Mouse (Mus musculus) midbrain, embryonic 13.5 days (tissue): ENCODE data around the gene Pcnx2. TPM values are rescaled to one million over a fixed set of nuclear protein-coding genes. Genes with fewer than 3 reads are reported as not detected.

Source experiments
- ATAC-seq: fragments of 200-750 bp; cut with Nextera tagmentation; 2 replicates; pipeline ENCODE4 v1.8.0; 2017; ENCODE audit warnings: mild to moderate bottlenecking, moderate TSS enrichment, moderate library complexity
- H3K27ac ChIP-seq: fragments of 300-500 bp; sonication (generic); 2 replicates; pipeline ENCODE4 v1.5.1; 2015; ENCODE audit warnings: inconsistent platforms, mild to moderate bottlenecking, moderate library complexity
- H3K27me3 ChIP-seq: fragments of 300-500 bp; sonication (generic); 2 replicates; pipeline ENCODE4 v1.6.1; 2015; ENCODE audit warnings: mild to moderate bottlenecking, inconsistent platforms
- H3K36me3 ChIP-seq: fragments of 300-500 bp; sonication (generic); 2 replicates; pipeline ENCODE4 v1.6.1; 2015; ENCODE audit warnings: mild to moderate bottlenecking, inconsistent platforms
- H3K4me1 ChIP-seq: fragments of 300-500 bp; sonication (generic); replicated peaks from 2 replicates; pipeline ENCODE4 v1.6.1; 2015; ENCODE audit warnings: inconsistent platforms
- H3K4me2 ChIP-seq: fragments of 300-500 bp; sonication (generic); replicated peaks from 2 replicates; pipeline ENCODE4 v1.6.1; 2015; ENCODE audit warnings: moderate library complexity, mild to moderate bottlenecking, inconsistent platforms
- H3K4me3 ChIP-seq: fragments of 300-500 bp; sonication (generic); replicated peaks from 2 replicates; pipeline ENCODE4 v1.5.1; 2015; ENCODE audit warnings: mild to moderate bottlenecking, inconsistent platforms
- H3K9ac ChIP-seq: fragments of 300-500 bp; sonication (generic); replicated peaks from 2 replicates; pipeline ENCODE4 v1.6.1; 2015; ENCODE audit warnings: mild to moderate bottlenecking, inconsistent platforms
- H3K9me3 ChIP-seq: fragments of 300-500 bp; sonication (generic); 2 replicates; pipeline ENCODE4 v1.6.1; 2016; ENCODE audit warnings: mild to moderate bottlenecking, inconsistent platforms
- WGBS: fragments of 180-500 bp; shearing (Covaris S2); methylation state at CpG from one replicate; pipeline ENCODE4 v1.1.7; 2015; 5-methylcytosine and 5-hydroxymethylcytosine counted together
- polyA plus RNA-seq: library from polyadenylated mRNA; unstranded; fragments of >200 nt; fragmentation: Nextera tagmentation; extraction: Ambion mirVana; gene quantifications from 2 replicates; pipeline ENCODE4 v1.2.1, GENCODE M21; 2015

The Pcnx2 gene
- polyA plus RNA-seq, 1 experiment from 2014 or later: 3.8 TPM

DNA sequence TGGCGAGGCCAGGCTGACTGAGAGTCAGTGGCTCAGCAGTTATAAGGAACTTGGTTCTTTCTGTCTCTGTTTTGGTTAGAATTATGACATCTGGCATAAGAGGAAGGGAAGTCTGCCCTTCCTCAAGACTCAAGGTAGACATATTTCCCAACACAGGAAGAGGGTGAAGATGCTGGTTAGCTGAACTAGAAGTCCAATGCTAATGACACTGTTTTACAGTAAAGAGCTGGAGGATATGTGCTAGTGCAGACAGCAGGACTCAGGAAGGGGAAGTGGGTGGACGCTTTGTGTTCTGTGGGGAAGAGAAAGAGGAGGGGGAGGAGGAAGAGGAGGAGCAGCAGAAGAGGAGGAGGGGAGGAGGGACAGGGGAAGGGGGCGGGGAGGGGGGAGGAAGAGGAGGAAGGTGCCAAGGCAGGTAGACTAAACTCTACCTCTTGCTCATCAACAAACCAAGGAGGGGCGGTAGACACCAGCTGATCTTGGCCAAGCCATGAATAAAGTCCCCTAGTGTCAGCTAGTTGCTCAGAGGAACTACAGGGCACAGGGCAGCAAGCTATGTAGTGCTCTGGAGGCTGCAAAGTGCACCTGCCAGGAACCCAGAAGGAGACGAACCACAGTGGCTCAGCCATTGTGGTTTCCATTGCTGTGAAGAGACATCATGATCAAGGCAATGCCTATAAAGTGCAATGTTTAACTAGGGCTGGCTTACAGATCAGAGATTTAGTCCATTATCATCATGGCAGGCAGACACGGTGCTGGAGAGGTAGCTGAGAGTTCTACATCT lies 172.9 kb downstream of the Pcnx2 start:
- no peak overlapping the region for H3K9ac ChIP-seq
- no peaks in the 10 kb centered on the region for H3K9me3 ChIP-seq
- H3K36me3 ChIP-seq: no peaks in the 10 kb centered on the region
- ATAC-seq: no peak
- whole genome bisulfite sequencing: 77% methylated on average over 6 of the region's 6 CpGs
- no peaks in the 10 kb centered on the region for H3K27me3 ChIP-seq
- no peak overlapping the region for H3K27ac ChIP-seq
- no peak overlapping the region for H3K4me3 ChIP-seq
- no peaks in the 10 kb centered on the region; the same call in 1 of the 2 replicates for H3K4me1 ChIP-seq
- no peak overlapping the region for H3K4me2 ChIP-seq

DNA sequence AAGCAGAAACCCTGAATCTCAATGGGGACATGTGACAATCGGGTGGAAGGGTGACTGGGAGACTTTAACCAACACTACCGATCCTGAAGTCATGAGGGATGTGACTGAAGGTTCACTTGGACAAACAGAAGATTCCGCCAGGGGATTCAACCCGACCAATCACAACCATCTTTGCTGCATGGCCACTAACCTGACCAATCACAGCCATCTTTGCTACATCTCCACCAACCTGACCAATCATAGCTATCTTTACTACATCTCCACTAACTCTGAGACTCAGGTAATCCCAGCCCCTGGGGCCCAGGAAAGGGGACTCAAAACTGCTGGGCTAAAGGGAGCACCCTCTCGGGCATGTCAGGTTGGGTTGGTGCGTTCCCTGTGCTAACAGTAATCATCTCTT lies 174.7 kb downstream of the Pcnx2 start:
- ATAC-seq: no peak
- WGBS: 95% methylated on average over 6 of the region's 6 CpGs
- Histone ChIP-seq H3K27me3 (no peaks in the 10 kb centered on the region), H3K9ac (no peak overlapping the region), H3K9me3 (no peaks in the 10 kb centered on the region), H3K27ac (no peak overlapping the region), H3K4me1 (no peaks in the 10 kb centered on the region), H3K4me2 (no peak overlapping the region), H3K4me3 (no peak overlapping the region), H3K36me3 (no peaks in the 10 kb centered on the region)

DNA sequence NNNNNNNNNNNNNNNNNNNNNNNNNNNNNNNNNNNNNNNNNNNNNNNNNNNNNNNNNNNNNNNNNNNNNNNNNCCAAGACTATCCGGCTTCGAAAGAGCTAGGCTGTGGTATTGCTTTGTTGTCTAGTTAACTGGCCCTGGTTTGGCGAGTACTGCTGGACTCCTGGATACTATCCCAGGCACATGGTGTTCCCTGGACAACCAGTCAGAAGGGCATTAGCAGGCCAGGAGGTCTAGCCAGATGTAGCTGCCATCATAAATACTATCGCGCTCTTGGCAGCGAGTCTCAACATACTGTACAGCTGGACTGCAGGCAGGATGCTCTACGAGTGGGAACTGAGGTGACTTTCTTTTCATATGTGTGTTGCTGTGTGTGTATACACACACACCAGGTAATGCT lies 175.4 kb downstream of the Pcnx2 start:
- Histone ChIP-seq H3K9me3 (no peaks in the 10 kb centered on the region), H3K4me1 (no peaks in the 10 kb centered on the region), H3K36me3 (no peaks in the 10 kb centered on the region), H3K27me3 (no peaks in the 10 kb centered on the region), H3K4me3 (no peak overlapping the region), H3K27ac (no peak overlapping the region), H3K9ac (no peak overlapping the region), H3K4me2 (no peak overlapping the region)
- no peak for ATAC-seq
- WGBS: 95% methylated on average over 7 of the region's 7 CpGs

DNA sequence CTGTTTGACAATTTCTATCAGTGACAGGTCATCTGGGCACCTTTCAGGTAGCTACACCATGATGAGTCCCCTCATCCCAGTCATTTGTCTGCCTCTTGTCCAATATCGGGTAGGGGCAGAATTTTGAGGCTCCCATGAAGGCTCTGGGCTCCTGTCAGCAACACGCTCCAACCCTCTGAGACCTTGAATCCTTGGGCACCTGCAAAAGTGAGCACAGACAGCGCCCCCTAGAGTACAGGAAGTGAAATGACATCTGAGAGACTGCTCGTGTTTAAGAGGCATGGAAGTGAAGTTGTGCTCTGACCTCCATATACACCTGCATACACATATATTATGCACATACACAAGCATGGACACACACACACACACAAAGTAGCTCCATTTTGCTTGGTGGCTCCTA lies 179.2 kb downstream of the Pcnx2 start:
- Histone ChIP-seq H3K4me2 (no peak overlapping the region), H3K27ac (no peak overlapping the region), H3K27me3 (no peaks in the 10 kb centered on the region), H3K36me3 (no peaks in the 10 kb centered on the region), H3K9me3 (no peaks in the 10 kb centered on the region), H3K4me1 (peaks cover 16% of the 10 kb centered on the region), H3K4me3 (no peak overlapping the region), H3K9ac (no peak overlapping the region)
- no peak for ATAC-seq
- 64% methylated on average over 4 of the region's 4 CpGs for WGBS

DNA sequence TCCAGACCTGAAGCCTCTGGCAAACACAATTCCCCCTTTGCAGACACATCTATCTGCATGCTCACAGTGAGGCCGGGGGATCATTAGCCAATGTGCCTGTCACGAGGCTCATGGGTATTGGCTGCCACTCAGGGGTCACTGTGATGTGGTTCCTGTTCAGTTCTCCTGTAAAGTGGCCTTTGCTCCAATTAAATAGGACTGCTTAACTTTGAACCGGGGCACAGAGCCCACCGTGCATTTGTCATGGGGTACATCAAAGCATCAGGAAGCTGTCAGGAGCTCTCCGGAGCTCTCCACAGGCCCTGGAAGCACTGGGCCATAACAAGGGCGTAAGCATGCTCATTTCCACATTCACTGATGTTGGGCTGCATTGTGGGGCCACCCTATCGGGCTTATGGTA lies 181.5 kb downstream of the Pcnx2 start:
- peak; percentile 55; the same call in 1 of the 2 replicates for ATAC-seq
- peak overlapping the region; percentile 61 for H3K27ac ChIP-seq

DNA sequence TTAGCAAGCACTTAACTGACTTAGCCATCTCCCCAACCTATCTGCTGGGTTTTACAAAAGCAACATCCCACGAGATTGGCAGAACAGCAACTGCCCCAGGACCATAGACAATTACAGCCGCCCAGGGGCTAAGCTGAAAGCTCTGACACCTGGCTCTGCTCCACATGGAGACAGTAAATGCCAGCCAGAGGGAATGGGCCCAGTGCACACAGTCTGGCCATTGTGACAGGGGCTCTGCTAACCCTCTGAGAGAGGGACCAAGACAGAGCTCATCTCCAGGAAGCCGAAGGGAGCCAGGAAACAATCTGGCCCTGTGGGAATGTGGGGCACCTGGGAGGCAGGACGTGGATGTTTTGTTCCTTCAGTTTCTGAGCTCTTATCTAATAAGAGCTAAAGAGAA lies 181.9 kb downstream of the Pcnx2 start:
- ATAC-seq: 0 out of 2 replicates have a peak, but pooled peaks have one; percentile 65
- WGBS: 36% methylated on average over 4 of the region's 4 CpGs
- H3K36me3 ChIP-seq: no peaks in the 10 kb centered on the region

More for the DNA sequence above, 181.5 kb downstream of the Pcnx2 start:
- no peaks in the 10 kb centered on the region for H3K27me3 ChIP-seq
- 19% methylated on average over 7 of the region's 7 CpGs for WGBS
- H3K9ac ChIP-seq: no peak overlapping the region
- H3K4me3 ChIP-seq: no peak overlapping the region
- H3K4me1 ChIP-seq: peaks cover 16% of the 10 kb centered on the region
- no peaks in the 10 kb centered on the region for H3K36me3 ChIP-seq
- H3K4me2 ChIP-seq: no peak overlapping the region
- H3K9me3 ChIP-seq: no peaks in the 10 kb centered on the region; the same call in 1 of the 2 replicates

DNA sequence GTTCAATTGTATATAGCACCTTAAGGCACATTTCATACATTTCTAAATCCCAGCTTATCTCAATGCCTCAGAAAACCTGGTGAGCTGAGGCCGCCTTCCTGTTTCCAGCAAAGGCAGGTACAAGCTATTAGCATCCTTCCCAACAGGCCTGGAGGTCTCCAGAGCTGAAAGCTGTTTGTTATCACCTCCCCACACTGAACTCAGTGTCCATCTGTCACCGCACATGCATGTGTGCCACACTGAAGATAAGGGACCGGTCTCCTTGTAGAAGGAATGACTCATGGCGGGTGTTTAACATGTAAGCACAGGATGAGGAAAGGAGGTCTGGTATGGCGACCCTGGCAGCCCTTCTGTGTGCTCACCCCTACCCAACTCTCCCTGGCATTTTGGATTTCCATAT lies 186.6 kb downstream of the Pcnx2 start:
- Histone ChIP-seq H3K4me2 (no peak overlapping the region), H3K27me3 (no peaks in the 10 kb centered on the region), H3K9me3 (no peaks in the 10 kb centered on the region; the same call in 1 of the 2 replicates), H3K4me1 (peaks cover 8% of the 10 kb centered on the region), H3K4me3 (no peak overlapping the region), H3K27ac (no peak overlapping the region), H3K9ac (no peak overlapping the region), H3K36me3 (no peaks in the 10 kb centered on the region)
- ATAC-seq: no peak
- 91% methylated on average over 5 of the region's 5 CpGs for WGBS

More for the DNA sequence above, 181.9 kb downstream of the Pcnx2 start:
- Histone ChIP-seq H3K4me1 (peaks cover 16% of the 10 kb centered on the region), H3K27ac (peak overlapping the region; percentile 61), H3K9me3 (no peaks in the 10 kb centered on the region; the same call in 1 of the 2 replicates), H3K27me3 (no peaks in the 10 kb centered on the region), H3K9ac (no peak overlapping the region), H3K4me3 (no peak overlapping the region), H3K4me2 (no peak overlapping the region)

DNA sequence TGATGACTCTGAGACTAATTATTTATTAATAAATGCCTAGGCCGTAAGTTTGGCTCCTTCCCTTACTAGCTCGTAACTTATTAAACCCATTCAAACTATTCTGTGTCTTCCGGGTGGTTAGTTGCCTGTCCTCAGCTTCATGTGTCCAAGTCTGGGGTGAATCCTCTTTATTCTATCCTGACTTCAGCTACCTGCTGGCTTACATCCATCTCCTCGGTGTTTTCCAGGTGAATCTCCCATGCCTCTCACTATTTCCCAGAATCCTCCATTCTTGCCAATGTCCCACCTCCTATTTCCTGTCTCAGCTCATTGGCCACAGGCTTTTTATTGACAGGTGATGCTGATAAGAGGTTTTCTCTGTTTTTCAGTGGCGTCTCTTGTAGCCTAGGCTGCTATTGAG lies 188.9 kb downstream of the Pcnx2 start:
- WGBS: 90% methylated on average over 5 of the region's 5 CpGs
- Histone ChIP-seq H3K4me3 (no peak overlapping the region), H3K4me1 (0 out of 2 replicates have a peak, but pooled peaks cover 4% of the 10 kb centered on the region), H3K27ac (no peak overlapping the region), H3K9me3 (no peaks in the 10 kb centered on the region; the same call in 1 of the 2 replicates), H3K4me2 (no peak overlapping the region), H3K27me3 (no peaks in the 10 kb centered on the region), H3K9ac (no peak overlapping the region), H3K36me3 (no peaks in the 10 kb centered on the region)
- no peak for ATAC-seq

DNA sequence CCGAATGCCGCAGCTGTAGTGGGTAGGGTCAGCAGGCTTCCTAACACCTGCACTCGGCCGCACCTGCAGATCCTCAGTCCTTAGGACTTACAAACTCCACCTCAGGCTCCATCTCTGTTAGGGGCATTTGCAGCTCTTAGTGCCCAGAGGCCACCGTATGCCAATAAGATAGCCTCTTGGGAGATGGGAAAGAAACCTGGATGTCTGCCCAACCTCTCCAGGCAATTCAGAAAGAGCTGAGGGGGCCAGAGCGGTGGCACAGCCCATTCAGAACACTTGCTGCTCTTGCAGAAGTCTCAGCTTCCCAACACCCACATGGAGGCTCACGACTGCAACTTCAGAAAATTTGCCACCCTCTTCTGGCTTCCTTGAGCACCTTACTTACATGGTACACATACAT lies 192.3 kb downstream of the Pcnx2 start:
- Histone ChIP-seq H3K9me3 (no peaks in the 10 kb centered on the region), H3K4me3 (no peak overlapping the region), H3K36me3 (no peaks in the 10 kb centered on the region), H3K9ac (no peak overlapping the region), H3K27ac (no peak overlapping the region), H3K4me2 (no peak overlapping the region), H3K4me1 (0 out of 2 replicates have a peak, but pooled peaks cover 4% of the 10 kb centered on the region), H3K27me3 (no peaks in the 10 kb centered on the region)
- 83% methylated on average over 7 of the region's 7 CpGs for WGBS
- ATAC-seq: no peak

DNA sequence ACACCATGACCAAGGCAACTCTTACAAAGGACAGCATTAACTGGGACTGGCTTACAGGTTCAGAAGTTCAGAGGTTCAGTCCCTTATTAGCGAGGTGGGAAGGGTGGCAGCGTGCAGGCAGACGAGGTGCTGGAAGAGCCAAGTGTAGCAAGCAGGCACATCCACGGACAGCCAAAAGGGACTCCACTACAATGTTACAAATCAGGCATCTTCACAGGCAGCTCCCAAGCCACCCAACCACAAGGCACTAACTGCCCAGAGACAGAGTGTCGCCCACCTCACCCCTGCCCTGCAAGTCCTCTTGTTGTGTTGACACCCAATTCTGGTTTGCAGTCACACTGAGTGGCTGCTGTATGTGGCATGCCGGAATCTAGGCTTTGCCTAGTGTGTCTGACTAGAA lies 193.7 kb downstream of the Pcnx2 start:
- H3K36me3 ChIP-seq: no peaks in the 10 kb centered on the region
- ATAC-seq: no peak
- no peak overlapping the region for H3K4me2 ChIP-seq
- H3K9me3 ChIP-seq: no peaks in the 10 kb centered on the region
- no peak overlapping the region for H3K4me3 ChIP-seq
- 0 out of 2 replicates have a peak, but pooled peaks cover 4% of the 10 kb centered on the region for H3K4me1 ChIP-seq
- no peak overlapping the region for H3K27ac ChIP-seq
- H3K27me3 ChIP-seq: no peaks in the 10 kb centered on the region
- no peak overlapping the region for H3K9ac ChIP-seq
- WGBS: 85% methylated on average over 6 of the region's 6 CpGs

DNA sequence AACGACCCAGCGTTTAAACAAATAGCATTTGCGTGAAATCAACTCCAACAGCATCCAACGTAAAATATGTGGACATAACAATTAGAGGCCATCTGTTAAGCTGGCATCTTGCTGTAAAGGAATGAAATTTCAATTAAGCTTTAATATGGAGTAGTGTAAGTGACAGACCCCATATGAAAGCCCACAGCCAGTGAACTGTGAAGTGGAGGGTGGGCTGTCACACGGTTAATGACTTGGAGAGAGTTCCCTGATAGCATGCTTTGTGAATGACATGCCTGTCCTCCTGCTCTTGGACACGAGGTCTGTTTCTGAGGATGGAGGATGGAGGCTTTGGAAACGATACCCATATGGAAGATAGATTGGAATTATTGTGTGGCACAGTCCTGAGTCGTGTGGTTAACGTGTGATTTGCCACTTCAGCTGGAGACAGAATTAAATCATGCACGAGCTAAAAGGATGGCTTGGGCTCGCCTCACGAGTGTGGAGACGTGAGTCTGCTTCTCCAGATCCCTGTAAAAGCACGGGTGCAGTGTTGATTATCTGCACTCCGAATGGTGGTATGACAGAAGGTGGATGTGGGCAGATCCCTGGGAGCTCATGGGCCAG lies 195.1 kb downstream of the Pcnx2 start:
- peaks cover 7% of the 10 kb centered on the region; the same call in 1 of the 2 replicates for H3K9me3 ChIP-seq
- 0 out of 2 replicates have a peak, but pooled peaks cover 4% of the 10 kb centered on the region for H3K4me1 ChIP-seq
- 0 out of 2 replicates have a peak, but pooled peaks have one; percentile 34 for ATAC-seq
- H3K27ac ChIP-seq: no peak overlapping the region
- no peak overlapping the region for H3K4me3 ChIP-seq
- no peaks in the 10 kb centered on the region for H3K36me3 ChIP-seq
- H3K9ac ChIP-seq: no peak overlapping the region
- no peaks in the 10 kb centered on the region for H3K27me3 ChIP-seq
- H3K4me2 ChIP-seq: no peak overlapping the region
- 71% methylated on average over 15 of the region's 15 CpGs for WGBS
